Mouse (Mus musculus) embryonic fibroblast, embryonic 13.5 days (primary cell): ENCODE results near the gene Med13.

ENCODE experiments used
- CTCF ChIP-seq: IDR thresholded peaks from 2 replicates; pipeline ENCODE4 v1.5.1; 2011; ENCODE audit warnings: mild to moderate bottlenecking, control low read depth, low read length, moderate library complexity, borderline replicate concordance; ENCODE audit not compliant: insufficient read depth
- POLR2A ChIP-seq: IDR thresholded peaks from 2 replicates; pipeline ENCODE4 v1.6.1; 2011; ENCODE audit warnings: low read depth, mild to moderate bottlenecking, control low read depth, low read length, moderate library complexity

- TF ChIP-seq CTCF (no peak), POLR2A (no peak)
These were observed 29.9 kb upstream of the Med13 start for GRCm38 (mm10) chr11:86387121-86387893.
